Mouse (Mus musculus) testis, adult 2 months (tissue): Measurements from ENCODE around the gene Wdr25. TPM values are rescaled to one million over a fixed set of nuclear protein-coding genes. Genes with fewer than 3 reads are reported as not detected.

ENCODE experiments used
- H3K27ac ChIP-seq: fragments of 200-500 bp; 2 replicates; pipeline ENCODE4 v1.5.1; 2012; ENCODE audit warnings: low read depth, low read length; ENCODE audit not compliant: control insufficient read depth, insufficient read depth
- H3K27me3 ChIP-seq: fragments of 200-500 bp; 2 replicates; pipeline ENCODE4 v1.6.1; 2012; ENCODE audit warnings: mild to moderate bottlenecking, low read length, moderate library complexity; ENCODE audit not compliant: control insufficient read depth, insufficient read depth
- H3K36me3 ChIP-seq: fragments of 200-500 bp; 2 replicates; pipeline ENCODE4 v1.6.1; 2012; ENCODE audit warnings: mild to moderate bottlenecking, low read length; ENCODE audit not compliant: control insufficient read depth, insufficient read depth
- H3K4me1 ChIP-seq: fragments of 200-500 bp; 2 replicates; pipeline ENCODE4 v1.6.1; 2012; ENCODE audit warnings: low read length; ENCODE audit not compliant: control insufficient read depth, insufficient read depth
- H3K4me3 ChIP-seq: fragments of 200-500 bp; 2 replicates; pipeline ENCODE4 v1.5.1; 2012; ENCODE audit warnings: low read depth, mild to moderate bottlenecking, low read length, moderate library complexity, mixed read lengths; ENCODE audit not compliant: control insufficient read depth
- CTCF ChIP-seq: fragments of 200-500 bp; IDR thresholded peaks from 2 replicates; pipeline ENCODE4 v1.5.1; 2012; ENCODE audit warnings: low read depth, mild to moderate bottlenecking, inconsistent platforms, low read length, moderate library complexity; ENCODE audit not compliant: control insufficient read depth, insufficient read depth, insufficient replicate concordance
- POLR2A ChIP-seq: fragments of 200-500 bp; IDR thresholded peaks from 2 replicates; pipeline ENCODE4 v1.6.1; 2012; ENCODE audit warnings: low read depth, mild to moderate bottlenecking, inconsistent platforms, low read length, moderate library complexity; ENCODE audit not compliant: control insufficient read depth
- polyA plus RNA-seq: library from polyadenylated mRNA; depleted of rRNA; stranded (reverse); fragments of >200 nt; gene quantifications from 2 replicates; pipeline ENCODE4 v1.2.3, GENCODE M21; 2012

The Wdr25 gene
- polyA plus RNA-seq, 1 experiment = 15.0 TPM

DNA sequence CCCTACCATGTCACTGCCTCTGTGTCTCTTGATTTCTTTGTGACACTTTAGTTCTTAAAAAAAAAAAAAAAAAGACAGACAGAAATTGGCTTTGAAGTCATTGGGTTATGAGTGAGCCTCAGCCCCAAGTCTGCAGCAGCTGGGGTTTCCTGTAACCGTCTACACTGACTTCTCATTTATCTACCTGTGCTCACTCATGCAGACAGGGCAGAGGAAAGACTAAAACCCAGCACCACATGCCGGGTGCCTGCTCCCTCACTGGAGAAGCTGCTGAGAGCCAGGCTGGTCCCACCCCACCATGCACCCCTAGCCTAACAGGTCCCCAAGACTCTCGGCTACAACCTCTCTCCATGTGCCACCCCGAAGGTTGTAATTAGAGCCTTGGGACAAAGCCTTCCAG is 164.3 kb downstream of the Wdr25 start:
- H3K27me3 ChIP-seq = no peaks in the 10 kb centered on the region
- peaks cover 9% of the 10 kb centered on the region for H3K4me1 ChIP-seq
- H3K27ac ChIP-seq = no peak overlapping the region
- no peak overlapping the region for H3K4me3 ChIP-seq
- no peaks in the 10 kb centered on the region for H3K36me3 ChIP-seq
- TF ChIP-seq CTCF = no peak
- no peak for TF ChIP-seq POLR2A

- H3K27me3 ChIP-seq = no peaks in the 10 kb centered on the region
- no peaks in the 10 kb centered on the region for H3K36me3 ChIP-seq
- peaks cover 3% of the 10 kb centered on the region; the same call in 1 of the 2 replicates for H3K4me1 ChIP-seq
- TF ChIP-seq POLR2A = no peak
- no peak for TF ChIP-seq CTCF
- H3K27ac ChIP-seq = no peak overlapping the region
- no peak overlapping the region for H3K4me3 ChIP-seq
These were observed 165.2 kb downstream of the Wdr25 start for GRCm38 (mm10) chr12:109058660-109059059.

GRCm38 (mm10) chr12:109067561-109068135 is 174.2 kb downstream of the Wdr25 start:
- no peaks in the 10 kb centered on the region for H3K36me3 ChIP-seq
- H3K4me3 ChIP-seq = peak overlapping the region; percentile 25
- TF ChIP-seq CTCF = no peak
- TF ChIP-seq POLR2A = no peak
- H3K27ac ChIP-seq = no peak overlapping the region
- H3K27me3 ChIP-seq = no peaks in the 10 kb centered on the region
- H3K4me1 ChIP-seq = peaks cover 11% of the 10 kb centered on the region

GRCm38 (mm10) chr12:109068167-109068653 is 174.8 kb downstream of the Wdr25 start, which contains the start of gene Begain:
Gene Begain (minus strand): TSS chr12:109068217.
- Histone ChIP-seq H3K36me3 (no peaks in the 10 kb centered on the region), H3K4me3 (peak within 1 kb of the TSS; percentile 44), H3K27ac (no peak within 1 kb of the TSS), H3K4me1 (peaks cover 15% of the 10 kb centered on the region), H3K27me3 (no peaks in the 10 kb centered on the region)
- TF ChIP-seq POLR2A (no peak), CTCF (no peak)

DNA sequence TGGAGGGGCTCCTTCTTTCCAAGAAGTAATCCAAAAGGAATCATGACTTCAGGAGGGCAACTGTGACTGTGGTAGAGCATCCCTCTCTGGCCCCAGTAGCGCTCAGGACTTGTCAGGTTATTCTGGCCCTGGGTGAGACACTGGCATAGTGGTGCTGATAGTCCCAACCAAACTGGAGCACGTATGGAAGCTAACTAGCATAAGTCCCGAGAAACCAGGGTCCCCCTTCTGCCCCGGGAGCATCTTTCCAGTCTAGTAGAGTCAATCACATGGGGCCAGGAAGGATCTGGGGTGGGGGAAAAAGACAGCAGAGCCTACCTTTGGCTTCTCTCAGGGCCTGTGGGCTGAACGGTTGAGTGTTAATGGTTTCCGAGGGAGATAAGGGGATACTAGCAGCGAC is 175.3 kb downstream of the Wdr25 start:
- Histone ChIP-seq H3K4me1 (peaks cover 14% of the 10 kb centered on the region), H3K36me3 (no peaks in the 10 kb centered on the region), H3K4me3 (no peak overlapping the region), H3K27ac (no peak overlapping the region), H3K27me3 (no peaks in the 10 kb centered on the region)
- TF ChIP-seq CTCF = no peak
- TF ChIP-seq POLR2A = no peak

- H3K36me3 ChIP-seq = no peaks in the 10 kb centered on the region
- no peak overlapping the region for H3K4me3 ChIP-seq
- TF ChIP-seq POLR2A = no peak
- no peak for TF ChIP-seq CTCF
- H3K4me1 ChIP-seq = peaks cover 13% of the 10 kb centered on the region
- no peaks in the 10 kb centered on the region for H3K27me3 ChIP-seq
- H3K27ac ChIP-seq = no peak overlapping the region
These were observed 176.3 kb downstream of the Wdr25 start for GRCm38 (mm10) chr12:109069751-109070150.

- TF ChIP-seq CTCF (no peak), POLR2A (no peak)
- Histone ChIP-seq H3K4me1 (peaks cover 13% of the 10 kb centered on the region), H3K27me3 (no peaks in the 10 kb centered on the region), H3K4me3 (no peak overlapping the region), H3K36me3 (no peaks in the 10 kb centered on the region), H3K27ac (no peak overlapping the region)
These were observed 177.8 kb downstream of the Wdr25 start for GRCm38 (mm10) chr12:109071248-109071647.
